Mouse (Mus musculus) spleen, adult 2 months (tissue): ENCODE data around the gene Llgl1.

Experiments
- CTCF ChIP-seq: fragments of 200-500 bp; IDR thresholded peaks from 2 replicates; pipeline ENCODE4 v1.5.1; 2011; ENCODE audit warnings: mild to moderate bottlenecking, inconsistent platforms; ENCODE audit not compliant: insufficient read depth, insufficient read length, insufficient replicate concordance; ENCODE audit errors: extremely low read depth
- POLR2A ChIP-seq: fragments of 200-500 bp; IDR thresholded peaks from 2 replicates; pipeline ENCODE4 v1.6.1; 2011; ENCODE audit warnings: low read depth, low read length, inconsistent platforms

- no peak for TF ChIP-seq POLR2A
- no peak for TF ChIP-seq CTCF
These were observed 3.4 kb upstream of the Llgl1 start for GRCm38 (mm10) chr11:60696165-60696564.
